Mouse (Mus musculus): ENCODE measurements around the gene Tiam1. TPM values are rescaled to one million over a fixed set of nuclear protein-coding genes. Genes with fewer than 3 reads are reported as not detected.
A peak's percentile ranks its signal among the peaks of the same experiment; 100 is the strongest.

Gene Tiam1
- total RNA-seq, 1 experiment from 2014 or later, result 28.6 TPM

GRCm38 (mm10) chr16:89810398-89810797, 333.2 kb downstream of the Tiam1 start:
- ATAC-seq (replicated peaks; ENCODE audit: insufficient number of reproducible peaks, low FRiP score, low TSS enrichment, poor library complexity, severe bottlenecking), result no peak

DNA sequence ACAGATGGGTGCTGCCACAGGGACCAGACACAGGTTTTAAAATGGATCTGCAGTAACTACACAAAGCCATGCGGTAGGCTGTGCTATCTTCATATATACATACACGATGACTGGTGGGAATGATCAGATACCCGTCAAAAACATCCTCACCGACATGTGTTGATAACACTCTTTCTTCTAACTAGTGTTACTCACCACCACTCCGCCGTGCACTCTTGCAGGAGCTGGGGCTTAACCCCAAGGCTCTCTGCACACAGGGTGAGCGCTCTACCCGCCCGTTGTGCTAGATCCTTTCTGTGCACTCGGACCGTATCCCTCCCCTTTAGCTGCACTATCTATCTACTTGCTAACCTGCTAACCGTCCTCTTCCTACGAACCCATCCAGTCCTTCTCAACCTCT, 335.4 kb downstream of the Tiam1 start:
- no peak for ATAC-seq (replicated peaks; ENCODE audit: insufficient number of reproducible peaks, low FRiP score, low TSS enrichment, poor library complexity, severe bottlenecking)

- ATAC-seq (replicated peaks; ENCODE audit: insufficient number of reproducible peaks, low FRiP score, low TSS enrichment, poor library complexity, severe bottlenecking), result no peak
Measured at GRCm38 (mm10) chr16:89805946-89806345, 337.6 kb downstream of the Tiam1 start.

DNA sequence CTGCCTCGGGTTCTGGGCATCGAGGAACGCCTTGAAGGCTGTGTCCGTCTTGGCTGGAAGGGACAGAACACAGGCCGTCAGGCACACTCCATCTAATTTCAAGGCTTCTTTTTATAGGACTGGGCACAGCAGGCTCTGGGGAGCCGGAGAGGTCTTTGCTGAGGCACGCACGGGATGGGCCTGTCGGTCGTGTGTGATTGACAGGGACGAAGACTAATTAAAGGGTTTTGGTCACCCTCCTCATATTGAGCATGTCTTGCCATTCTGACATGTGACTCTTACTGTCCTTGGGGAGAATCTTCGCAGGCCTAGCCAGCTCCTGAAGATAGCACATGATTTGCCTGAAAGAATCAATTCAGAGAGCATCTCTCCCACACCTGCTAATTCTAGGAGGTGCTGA, 338.4 kb downstream of the Tiam1 start:
- ATAC-seq (replicated peaks; ENCODE audit: insufficient number of reproducible peaks, low FRiP score, low TSS enrichment, poor library complexity, severe bottlenecking), result no peak

DNA sequence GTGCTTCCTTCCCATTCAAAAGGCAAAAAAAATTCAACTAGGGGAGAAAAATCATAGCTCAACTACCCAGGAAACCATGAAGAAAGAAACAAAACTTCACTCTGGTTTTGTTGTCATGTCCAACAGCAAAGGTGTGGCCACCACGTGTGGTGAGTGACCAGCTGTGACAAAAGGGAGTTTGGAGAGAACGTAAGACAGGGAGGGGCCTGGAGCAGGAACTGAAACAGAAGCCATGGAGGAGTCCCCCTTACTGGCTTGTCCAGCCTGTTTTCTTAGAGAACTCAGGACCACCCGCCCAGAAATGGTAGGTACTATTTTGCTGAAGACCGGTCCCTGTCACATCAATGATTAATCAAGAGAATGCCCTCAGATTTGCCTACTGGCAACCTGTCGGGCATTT, 342.1 kb downstream of the Tiam1 start:
- ATAC-seq (replicated peaks; ENCODE audit: insufficient number of reproducible peaks, low FRiP score, low TSS enrichment, poor library complexity, severe bottlenecking), result no peak

DNA sequence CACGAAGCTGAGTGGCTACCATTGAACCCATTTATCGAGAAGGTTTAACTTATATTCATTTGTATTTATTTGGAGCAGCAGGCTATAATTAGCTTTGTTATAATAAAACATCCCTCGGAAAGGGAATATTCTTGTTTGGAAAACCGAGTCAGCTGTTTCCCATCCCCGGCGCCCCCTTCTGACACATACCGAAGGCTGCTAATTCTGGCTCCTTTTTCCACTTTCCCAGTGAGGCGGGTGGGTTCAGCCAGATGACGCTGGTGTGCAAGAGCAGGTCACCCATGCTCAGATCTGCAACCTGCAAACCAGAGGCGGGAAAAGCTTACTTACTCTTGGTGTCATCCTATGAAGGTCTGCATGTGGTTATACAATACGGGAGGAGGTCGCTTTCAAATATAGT, 343.8 kb downstream of the Tiam1 start:
- no peak for ATAC-seq (replicated peaks; ENCODE audit: insufficient number of reproducible peaks, low FRiP score, low TSS enrichment, poor library complexity, severe bottlenecking)

GRCm38 (mm10) chr16:89796566-89796965, 347.0 kb downstream of the Tiam1 start:
- ATAC-seq (replicated peaks; ENCODE audit: insufficient number of reproducible peaks, low FRiP score, low TSS enrichment, poor library complexity, severe bottlenecking), result no peak

- ATAC-seq (replicated peaks; ENCODE audit: insufficient number of reproducible peaks, low FRiP score, low TSS enrichment, poor library complexity, severe bottlenecking), result no peak
Measured at GRCm38 (mm10) chr16:89789792-89790434, 353.7 kb downstream of the Tiam1 start.

- no peak for ATAC-seq (replicated peaks; ENCODE audit: insufficient number of reproducible peaks, low FRiP score, low TSS enrichment, poor library complexity, severe bottlenecking)
Measured at GRCm38 (mm10) chr16:89785795-89786194, 357.8 kb downstream of the Tiam1 start.

DNA sequence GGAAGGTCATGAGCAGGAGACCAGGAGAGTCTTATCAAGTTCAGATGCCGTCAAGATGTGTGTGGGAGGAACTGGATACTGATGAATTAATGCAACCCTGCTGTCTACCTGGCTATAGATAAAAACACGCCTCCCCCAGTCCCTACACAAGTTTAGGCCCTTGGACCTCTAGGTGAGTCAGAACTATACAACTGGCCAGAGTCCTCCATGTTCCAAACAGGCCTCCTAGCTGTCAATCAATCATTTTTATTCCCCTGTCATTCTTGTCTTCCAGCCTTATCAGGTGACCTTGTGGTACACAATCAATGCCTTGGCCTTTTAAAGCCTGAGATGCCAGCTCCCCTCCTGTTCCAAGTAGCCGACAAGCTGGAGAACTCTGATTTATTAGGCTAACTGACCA, 363.9 kb downstream of the Tiam1 start:
- ATAC-seq (replicated peaks; ENCODE audit: insufficient number of reproducible peaks, low FRiP score, low TSS enrichment, poor library complexity, severe bottlenecking), result no peak

DNA sequence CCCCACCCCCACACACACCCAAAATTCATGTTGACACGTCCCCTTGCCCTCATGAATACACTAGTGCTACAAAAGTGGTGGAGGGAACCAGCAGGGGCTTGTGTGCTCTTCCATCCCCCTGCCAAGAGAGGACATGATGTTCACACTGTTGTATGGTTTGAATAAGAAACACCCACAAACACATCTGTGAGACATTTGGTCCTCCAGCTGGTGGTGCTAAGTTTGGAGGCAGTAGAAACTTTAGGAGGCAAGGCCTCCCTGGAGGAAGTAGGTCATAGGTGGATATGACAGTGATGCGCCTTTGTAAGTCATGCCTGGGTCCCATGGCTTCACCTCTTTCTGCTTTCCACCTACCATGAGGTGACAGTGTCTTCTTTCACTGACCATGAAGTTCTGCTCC, 366.1 kb downstream of the Tiam1 start:
- no peak for ATAC-seq (replicated peaks; ENCODE audit: insufficient number of reproducible peaks, low FRiP score, low TSS enrichment, poor library complexity, severe bottlenecking)

DNA sequence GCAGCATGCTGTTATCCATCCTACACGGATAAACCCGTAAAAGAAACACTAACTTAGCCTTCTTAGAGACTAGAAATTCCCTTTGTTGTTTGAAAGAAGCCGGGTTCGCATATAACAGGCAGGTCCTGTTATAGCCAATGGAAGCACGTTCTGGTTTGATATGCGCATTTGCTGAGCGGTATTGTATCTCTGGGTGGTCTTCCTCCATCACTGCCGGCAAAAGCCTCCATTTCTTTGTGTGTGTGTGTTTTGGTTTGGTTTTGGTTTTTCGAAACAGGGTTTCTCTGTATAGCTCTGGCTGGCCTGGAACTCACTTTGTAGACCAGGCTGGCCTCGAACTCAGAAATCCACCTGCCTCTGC, 369.0 kb downstream of the Tiam1 start:
- no peak for ATAC-seq (replicated peaks; ENCODE audit: insufficient number of reproducible peaks, low FRiP score, low TSS enrichment, poor library complexity, severe bottlenecking)

GRCm38 (mm10) chr16:89773657-89774552, 369.7 kb downstream of the Tiam1 start:
- ATAC-seq (replicated peaks; ENCODE audit: insufficient number of reproducible peaks, low FRiP score, low TSS enrichment, poor library complexity, severe bottlenecking), result peak; percentile 62

DNA sequence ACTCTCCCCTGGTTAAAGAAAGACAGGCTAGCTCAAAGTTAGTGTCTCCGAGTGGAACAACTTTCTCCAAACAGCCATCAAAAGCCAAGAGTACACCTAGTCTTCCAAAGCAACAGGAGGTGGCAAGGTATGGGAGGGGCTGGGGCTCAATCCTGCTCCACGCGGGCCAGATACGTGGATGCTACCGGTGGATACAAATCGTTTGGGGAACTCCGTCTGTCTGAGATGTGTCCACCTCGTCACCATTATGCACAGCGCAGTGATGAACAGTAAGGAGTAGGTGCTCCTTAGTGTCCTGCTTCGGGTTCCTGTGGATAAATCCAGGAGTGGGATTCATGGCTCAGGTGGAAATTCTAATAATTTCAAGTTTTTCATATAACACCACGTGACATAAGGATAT, 377.6 kb downstream of the Tiam1 start:
- no peak for ATAC-seq (replicated peaks; ENCODE audit: insufficient number of reproducible peaks, low FRiP score, low TSS enrichment, poor library complexity, severe bottlenecking)

GRCm38 (mm10) chr16:89765470-89765869, 378.1 kb downstream of the Tiam1 start:
- ATAC-seq (replicated peaks; ENCODE audit: insufficient number of reproducible peaks, low FRiP score, low TSS enrichment, poor library complexity, severe bottlenecking), result no peak

- ATAC-seq (replicated peaks; ENCODE audit: insufficient number of reproducible peaks, low FRiP score, low TSS enrichment, poor library complexity, severe bottlenecking), result peak; percentile 52
Measured at GRCm38 (mm10) chr16:89763812-89764211, 379.8 kb downstream of the Tiam1 start.

DNA sequence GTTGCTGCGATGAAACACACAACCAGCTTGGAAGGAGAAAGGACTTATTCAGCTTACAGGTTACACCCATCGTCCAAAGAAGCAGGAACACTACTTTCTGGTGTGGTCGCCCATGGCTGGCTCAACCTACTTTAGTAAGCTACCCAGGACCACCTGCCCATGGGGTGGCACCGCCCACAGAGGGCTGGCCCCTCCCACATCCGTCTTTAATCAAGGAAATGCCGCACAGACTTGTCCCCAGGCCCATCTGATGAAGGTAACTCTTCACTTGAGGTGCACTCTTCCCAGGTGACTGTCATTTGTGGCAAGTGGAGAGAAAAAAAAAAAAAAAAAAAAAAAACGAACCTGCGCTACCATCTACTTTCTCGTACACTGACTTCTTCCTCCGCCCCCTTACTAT, 381.0 kb downstream of the Tiam1 start:
- no peak for ATAC-seq (replicated peaks; ENCODE audit: insufficient number of reproducible peaks, low FRiP score, low TSS enrichment, poor library complexity, severe bottlenecking)

- ATAC-seq (replicated peaks; ENCODE audit: insufficient number of reproducible peaks, low FRiP score, low TSS enrichment, poor library complexity, severe bottlenecking), result no peak
Measured at GRCm38 (mm10) chr16:89762096-89762495, 381.5 kb downstream of the Tiam1 start.

GRCm38 (mm10) chr16:89757384-89757783, 386.2 kb downstream of the Tiam1 start:
- no peak for ATAC-seq (replicated peaks; ENCODE audit: insufficient number of reproducible peaks, low FRiP score, low TSS enrichment, poor library complexity, severe bottlenecking)

- ATAC-seq (replicated peaks; ENCODE audit: insufficient number of reproducible peaks, low FRiP score, low TSS enrichment, poor library complexity, severe bottlenecking), result no peak
Measured at GRCm38 (mm10) chr16:89754709-89755108, 388.9 kb downstream of the Tiam1 start.
